Mouse (Mus musculus) heart, adult 11 months (tissue): ENCODE measurements around the gene Slc9a6.

Source experiments
- DNase-seq: peaks from one replicate; pipeline ENCODE4 v3.0.0; 2022

The Slc9a6 gene

DNA sequence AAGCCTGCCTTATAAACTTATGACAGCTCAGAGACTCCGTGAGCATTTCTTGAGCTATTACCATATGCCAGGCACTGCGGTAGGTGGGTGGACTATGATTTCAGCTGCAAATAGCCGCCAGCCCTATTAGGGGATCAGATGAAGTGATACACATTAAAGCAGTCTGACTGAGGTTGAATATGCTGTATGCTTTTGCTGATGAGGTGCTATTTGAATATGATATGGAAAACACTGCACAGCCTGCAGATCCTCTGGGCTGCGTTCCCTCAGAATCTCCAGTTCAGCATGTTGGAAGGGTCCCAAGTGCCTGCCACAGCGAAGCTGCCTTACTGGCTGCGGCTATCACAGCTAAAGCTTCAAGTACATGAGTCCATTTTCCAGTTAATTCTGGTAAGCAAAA is 57.7 kb downstream of the Slc9a6 start:
- peak; percentile 83 for DNase-seq

DNA sequence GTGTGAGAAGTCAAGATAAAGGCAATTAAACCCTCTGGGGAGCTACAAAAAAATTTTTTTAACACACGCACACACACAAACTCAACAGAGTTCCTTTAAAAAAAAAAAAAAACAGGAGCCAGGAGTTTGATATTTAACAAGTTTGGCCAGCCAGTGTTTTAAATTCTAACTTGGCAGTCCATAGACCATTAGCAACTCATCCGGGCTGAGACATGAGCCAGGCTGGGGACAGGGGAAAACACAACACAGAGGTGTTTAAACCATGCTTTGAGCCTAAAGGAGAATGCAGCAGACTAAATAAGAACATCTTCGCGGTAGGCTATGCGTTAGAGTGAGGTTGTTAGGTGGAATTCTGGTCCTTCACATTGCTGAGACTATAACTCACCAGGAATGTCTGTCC is 58.5 kb downstream of the Slc9a6 start:
- peak; percentile 74 for DNase-seq

DNA sequence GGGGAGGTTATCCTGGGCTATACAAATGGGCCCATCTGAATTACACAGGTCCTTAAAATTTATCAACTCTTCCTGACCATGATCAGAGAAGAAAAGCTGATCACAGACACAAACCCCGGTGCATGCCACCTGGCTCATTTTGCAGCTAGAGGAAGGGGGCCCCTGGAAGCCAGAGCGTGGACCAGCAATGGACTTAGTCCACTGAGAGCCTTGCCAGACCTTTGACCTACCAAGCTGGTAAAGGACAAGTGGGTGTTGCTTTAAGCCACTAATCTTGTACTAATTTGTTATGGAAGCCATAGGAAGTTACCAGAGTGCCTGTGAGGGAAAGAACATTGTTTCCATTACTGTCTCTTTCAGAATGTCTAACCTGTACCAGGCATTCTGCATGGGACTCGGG is 58.9 kb downstream of the Slc9a6 start:
- peak; percentile 31 for DNase-seq

DNA sequence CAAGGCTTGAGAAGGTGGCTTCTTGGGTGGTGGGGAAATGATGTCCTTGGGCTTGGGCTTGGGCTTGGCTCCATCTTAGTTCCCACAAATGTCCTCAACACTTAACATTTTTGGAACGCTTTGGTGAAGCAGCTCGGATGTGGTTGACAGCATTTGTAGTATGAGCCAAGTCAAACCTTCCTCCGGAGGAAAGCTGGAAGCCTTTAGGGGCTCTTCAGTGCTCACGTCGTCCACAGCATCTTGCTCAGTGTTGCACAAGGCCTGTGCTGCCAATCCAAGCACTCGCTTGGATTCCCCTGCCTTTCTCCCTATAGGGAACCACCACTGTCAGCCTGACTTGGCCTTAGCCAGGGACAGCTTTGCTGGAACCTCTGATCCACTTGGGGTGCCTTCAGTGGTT is 66.0 kb downstream of the Slc9a6 start:
- peak; percentile 93 for DNase-seq

DNA sequence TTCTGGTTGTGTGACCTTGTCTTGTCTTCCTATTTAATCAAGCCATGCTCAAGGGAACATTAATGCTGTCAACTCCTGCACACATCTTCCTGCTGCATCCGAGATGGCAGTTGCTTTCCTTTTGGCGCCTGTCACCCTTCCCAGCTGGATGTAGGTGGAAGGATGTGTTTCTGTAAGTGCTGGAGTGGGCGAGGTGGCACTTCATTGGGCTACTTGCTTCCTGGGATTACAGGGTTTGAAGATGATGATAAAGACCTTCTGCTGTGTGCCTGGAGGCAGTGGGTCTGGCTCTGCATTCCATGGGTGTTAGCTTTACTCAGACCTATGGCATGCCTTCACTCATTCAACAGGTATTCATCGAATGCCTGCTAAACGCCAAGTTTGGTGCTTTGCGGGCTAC is 68.2 kb downstream of the Slc9a6 start:
- peak; percentile 78 for DNase-seq

DNA sequence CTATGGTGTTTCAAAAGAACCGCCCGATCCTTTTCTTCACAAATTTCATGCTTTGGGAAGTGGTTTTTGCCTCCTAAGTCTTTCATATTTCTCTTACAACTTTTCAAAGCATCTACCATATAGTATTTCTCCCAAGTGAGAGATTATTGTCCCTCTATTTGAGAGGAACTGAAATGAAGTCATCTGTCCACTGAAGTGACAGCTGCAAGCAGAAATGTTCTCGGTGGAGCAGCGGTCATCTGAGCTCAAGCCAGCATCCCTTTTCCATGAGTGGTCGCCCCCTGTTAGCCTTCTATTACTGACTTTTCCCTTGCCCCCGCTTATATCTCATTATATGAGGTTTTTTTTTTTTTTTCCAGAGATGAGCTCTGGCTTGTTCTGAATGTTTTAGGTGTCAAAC is 69.5 kb downstream of the Slc9a6 start:
- DNase-seq: no peak

DNA sequence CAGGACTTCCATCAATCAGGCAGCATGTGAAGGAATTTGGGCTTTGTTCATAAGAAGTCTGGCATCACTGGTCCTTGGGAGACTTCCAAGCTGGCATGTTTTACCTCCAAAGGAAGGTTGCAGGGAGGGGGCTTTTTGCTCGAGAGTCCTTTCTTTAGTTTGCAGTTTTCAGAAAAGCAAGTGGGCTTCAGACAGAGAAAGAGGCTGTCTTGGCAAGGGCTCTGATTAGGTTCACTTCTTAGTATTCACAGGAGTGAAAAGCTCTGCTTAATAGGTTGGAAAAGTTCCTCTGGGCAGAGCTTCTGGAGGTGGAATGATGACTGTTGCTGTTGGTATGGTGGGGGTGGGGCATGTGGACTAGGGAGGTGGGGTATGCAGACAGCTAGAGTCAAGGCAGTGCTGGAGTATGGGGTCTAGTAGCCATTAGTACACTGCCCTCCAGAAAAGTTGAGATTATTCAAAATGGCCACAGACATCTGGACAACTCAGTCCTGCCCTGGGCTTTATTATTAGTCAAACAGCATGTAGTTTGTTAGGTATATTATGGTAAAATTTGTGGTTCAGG is 72.7 kb downstream of the Slc9a6 start:
- no peak for DNase-seq

DNA sequence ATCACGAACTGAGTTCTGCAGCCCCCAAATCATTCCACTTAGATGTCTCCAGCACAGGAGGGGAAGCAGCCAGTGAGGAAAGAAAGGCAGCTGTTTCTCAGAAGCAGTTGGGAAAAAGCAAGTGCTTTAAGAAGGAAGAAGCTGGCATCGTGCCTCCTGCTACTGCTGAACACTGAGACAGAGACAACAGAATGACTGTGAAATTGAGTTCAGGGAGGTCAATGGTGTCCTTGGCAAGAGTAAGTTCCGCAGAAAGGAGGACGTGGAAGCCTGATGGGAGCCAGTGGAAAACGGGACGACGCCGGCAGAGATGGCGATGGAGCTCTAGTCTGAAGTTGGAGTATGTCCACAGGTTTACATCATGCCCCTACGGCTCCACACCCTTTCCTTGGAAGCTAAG is 74.0 kb downstream of the Slc9a6 start:
- peak; percentile 94 for DNase-seq

DNA sequence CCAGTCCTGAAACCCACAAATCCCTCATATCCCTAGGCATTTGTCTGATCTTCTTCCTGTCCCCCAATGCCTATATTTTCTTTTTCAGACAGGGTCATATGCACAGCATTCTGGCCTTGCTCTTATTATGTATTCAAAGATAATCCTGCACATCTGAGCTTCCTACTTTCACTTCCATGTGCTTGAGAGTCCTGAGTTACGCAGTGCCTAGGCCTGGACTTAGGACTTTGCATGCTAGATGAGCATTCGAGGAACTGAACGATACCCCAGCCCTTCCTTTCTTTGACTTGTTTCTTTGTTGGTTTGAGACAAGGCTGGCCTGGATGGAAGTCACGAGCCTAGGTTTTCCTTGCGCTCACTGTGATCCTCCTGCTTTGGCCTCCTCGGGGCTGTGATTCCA is 83.0 kb downstream of the Slc9a6 start:
- no peak for DNase-seq

DNA sequence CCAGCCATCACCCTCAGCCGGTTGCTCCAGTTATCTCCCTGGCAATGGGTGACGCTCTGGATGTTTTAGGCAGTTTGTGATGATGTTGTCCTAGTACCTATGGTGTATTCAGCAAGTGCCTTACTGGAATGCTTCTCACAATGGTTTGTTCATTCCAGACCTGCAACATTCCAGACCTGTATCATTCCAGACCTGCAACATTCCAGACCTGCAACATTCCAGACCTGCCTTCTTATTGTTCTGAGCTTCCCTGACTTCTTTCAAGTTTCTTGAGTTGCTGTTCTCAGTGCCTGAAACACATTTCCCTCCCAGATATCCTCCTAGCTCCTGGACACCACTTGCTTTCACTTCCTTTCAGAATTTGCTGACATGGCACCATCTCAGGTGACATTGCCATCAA is 85.0 kb downstream of the Slc9a6 start:
- no peak for DNase-seq

DNA sequence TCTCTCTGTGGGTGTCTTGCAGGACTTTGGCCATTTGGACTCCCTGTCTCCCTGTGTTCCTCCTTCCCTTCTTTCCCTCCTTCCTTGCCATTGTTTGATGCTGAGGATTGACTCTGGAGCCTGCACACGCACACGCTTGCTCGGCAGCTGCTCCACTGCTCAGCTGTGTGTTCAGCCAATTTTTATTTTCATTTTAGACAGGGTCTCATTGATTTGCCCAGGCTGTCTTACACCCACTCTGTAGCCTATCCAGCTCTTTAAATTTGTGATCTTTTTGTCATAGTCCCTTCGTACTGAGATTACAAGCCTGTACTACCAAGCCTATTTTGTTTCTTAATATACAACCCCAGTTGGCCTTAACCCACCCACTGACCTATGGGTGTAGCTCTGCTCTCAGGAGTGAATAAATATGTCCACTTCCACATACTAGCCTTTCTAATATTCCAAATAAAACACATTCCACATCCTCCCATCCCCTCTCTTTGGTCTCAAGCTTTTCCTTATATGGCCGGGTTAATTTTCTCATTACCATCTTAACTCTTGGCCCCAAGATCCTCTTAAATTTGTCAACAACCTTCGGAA is 87.7 kb downstream of the Slc9a6 start:
- no peak for DNase-seq

DNA sequence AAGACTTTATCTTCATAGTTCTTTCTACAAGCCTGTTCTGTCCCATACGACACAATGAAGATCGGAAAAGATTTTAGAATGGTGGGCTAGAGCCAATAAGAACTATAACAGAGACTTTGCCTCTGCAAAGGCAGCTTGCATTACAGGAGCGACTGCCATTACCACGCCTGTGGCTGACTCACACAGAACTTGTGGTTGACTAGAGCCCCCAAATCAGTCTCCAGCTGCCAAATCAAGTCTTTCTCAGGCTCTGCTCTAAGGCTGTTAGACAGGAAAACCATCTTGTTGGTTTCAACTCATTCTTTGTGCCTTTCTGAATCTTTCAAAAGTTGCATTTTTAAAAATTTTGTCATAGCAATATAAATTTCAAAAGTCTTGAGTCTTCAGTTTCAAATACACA is 88.3 kb downstream of the Slc9a6 start:
- no peak for DNase-seq

DNA sequence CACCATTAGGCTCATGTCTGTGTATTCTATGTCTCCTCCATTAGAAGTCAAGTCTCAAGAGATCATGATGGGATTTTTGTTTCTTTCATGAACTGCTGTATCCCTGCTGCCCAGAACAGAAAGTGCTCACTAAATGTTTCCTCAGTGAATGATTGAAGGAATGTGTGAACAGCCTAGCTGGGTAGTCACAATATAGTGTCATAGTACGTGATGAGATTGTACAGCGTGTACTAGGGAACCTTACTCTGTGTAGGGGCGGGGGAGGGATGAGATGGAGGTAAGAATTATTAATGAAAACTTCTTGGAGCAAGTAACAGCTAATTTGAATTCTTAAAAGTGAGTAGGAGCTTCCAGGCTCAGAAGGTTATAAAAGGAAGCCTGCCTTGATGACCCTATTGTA is 91.7 kb downstream of the Slc9a6 start:
- DNase-seq: no peak

DNA sequence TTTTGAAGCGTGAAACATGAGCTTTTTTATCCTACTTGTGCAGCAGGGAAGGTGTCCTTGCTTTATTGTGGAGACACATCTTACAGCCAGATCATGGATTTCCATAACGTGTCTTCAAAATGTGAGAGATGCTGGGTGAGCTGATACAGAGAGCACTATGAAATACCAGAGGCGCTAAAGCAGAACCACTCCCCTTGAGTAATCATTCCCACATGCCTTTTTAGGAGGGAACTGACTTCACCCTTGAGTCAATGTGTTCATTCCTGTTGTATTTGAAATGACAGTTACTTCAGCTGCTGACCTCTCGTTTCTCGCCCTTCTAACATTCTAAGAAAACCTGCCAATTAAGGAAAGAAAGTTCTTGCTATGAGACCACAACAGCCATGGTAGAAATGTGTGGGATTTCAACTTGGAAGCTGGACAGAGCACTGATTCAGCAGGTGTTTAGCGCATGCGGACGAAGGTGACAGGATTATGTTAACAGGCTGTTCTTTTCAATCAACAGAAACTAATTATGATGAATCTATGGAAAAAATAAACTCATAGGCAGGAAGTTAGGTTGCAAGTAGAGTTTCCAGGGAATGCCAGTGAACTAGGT is 94.5 kb downstream of the Slc9a6 start:
- DNase-seq: no peak

DNA sequence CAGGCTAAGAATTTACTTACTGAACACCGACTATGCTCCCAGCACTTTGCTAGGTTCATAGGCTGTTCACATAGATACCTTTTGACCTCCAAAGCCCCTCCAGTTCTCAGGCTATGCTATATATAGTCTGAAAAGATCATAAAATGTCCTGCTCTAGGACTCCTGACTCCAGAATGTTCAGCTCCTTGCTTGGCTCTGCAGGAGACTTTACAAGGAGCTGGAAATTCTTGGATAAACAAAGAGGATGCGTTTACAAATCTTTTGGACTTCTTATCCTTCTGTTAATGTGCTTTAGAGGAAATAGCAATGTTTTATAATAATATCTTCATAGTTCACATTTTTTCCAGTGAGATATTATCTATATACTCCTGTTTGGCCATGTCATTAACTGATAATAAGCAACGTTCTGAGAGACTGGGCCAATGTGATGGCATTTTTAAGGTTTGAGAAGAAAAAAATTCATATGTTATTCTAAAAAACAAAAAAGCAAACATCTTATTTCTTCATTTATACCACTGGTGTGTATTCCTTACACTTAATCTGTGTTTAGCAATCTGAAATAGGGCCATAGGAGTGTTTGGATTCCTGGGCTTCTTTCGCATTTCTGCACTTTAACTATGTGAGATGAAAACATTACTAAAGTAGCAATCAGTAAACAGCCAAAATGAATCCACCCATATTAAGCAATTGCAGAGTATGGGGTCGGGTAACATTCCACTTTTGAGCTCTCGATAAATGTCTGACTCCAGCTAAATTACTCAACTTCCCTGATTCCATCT is 99.2 kb downstream of the Slc9a6 start:
- no peak for DNase-seq

DNA sequence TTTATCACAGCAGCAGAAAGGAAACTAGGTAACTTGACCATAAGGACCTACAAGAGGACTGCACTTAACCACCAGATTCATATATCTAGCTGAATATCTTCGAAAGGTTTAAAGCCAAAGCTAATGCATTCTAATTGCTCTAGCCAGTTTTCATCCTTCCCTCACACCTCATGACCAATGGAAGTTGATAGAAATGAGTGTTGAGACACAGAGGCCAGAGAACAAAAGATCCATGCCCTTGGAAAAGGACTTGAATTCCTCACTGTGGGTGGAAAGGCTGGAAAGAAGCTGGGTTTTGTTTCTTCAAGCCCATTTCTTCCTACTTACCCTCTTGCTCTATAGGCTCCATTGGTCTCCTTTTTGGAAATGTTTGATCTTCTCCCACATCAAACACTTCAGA is 101.0 kb downstream of the Slc9a6 start:
- DNase-seq: no peak

DNA sequence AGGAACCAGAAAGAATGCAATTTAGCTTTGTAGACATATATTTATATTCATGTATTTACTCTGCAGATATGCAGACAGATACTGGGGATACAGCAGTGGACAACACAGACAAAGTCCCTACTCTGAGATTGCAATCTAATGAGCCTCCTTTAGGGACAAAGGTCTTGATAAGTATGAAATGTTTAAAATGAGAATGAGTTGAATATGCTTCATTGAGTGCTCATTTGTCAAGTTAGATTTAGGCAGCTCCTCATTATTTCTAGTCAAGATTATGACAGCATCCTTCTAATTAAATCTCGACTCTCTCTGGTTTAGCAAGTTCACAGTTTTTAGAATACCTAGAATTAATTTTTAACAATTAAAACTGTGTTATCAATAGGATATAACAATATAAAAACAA is 103.1 kb downstream of the Slc9a6 start:
- no peak for DNase-seq
